Mouse (Mus musculus): ENCODE results near the gene Kcnk3.

GRCm38 (mm10) chr5:30669496-30669830 is 81.5 kb downstream of the Kcnk3 start:
- TF ChIP-seq TAL1 (IDR thresholded peaks at IDR 0.05; ENCODE audit: low read length) (no peak), GATA1 (IDR thresholded peaks at IDR 0.05; ENCODE audit: low read length) (no peak)
